Mouse (Mus musculus) cerebellum, adult 18-20 months (tissue): ENCODE results near the gene Arhgef2.

Experiments
- DNase-seq, 2 experiments: peaks; one replicate each; pipeline ENCODE4 v3.0.0; 2021

Gene Arhgef2

GRCm38 (mm10) chr3:88622113-88622940 lies 16.6 kb downstream of the Arhgef2 start:
- DNase-seq, result peak in 1 of 2 experiments; percentile 59

- peak; percentile 52 to 61 for DNase-seq
Measured at GRCm38 (mm10) chr3:88622941-88623345, 17.2 kb downstream of the Arhgef2 start.

GRCm38 (mm10) chr3:88623346-88624135 lies 17.8 kb downstream of the Arhgef2 start:
- peak in 1 of 2 experiments; percentile 53 for DNase-seq

GRCm38 (mm10) chr3:88624324-88624723 lies 18.6 kb downstream of the Arhgef2 start:
- DNase-seq, result peak; percentile 77 to 83

- DNase-seq, result no peak
Measured at GRCm38 (mm10) chr3:88624951-88625350, 19.2 kb downstream of the Arhgef2 start.

GRCm38 (mm10) chr3:88625531-88625930 lies 19.8 kb downstream of the Arhgef2 start:
- DNase-seq, result no peak

- no peak for DNase-seq
Measured at GRCm38 (mm10) chr3:88626316-88626715, 20.6 kb downstream of the Arhgef2 start.

- no peak for DNase-seq
Measured at GRCm38 (mm10) chr3:88627114-88627513, 21.3 kb downstream of the Arhgef2 start.

- DNase-seq, result no peak
Measured at GRCm38 (mm10) chr3:88627535-88627934, 21.8 kb downstream of the Arhgef2 start.

GRCm38 (mm10) chr3:88628766-88629165 lies 23.0 kb downstream of the Arhgef2 start:
- DNase-seq, result no peak

- no peak for DNase-seq
Measured at GRCm38 (mm10) chr3:88629244-88629643, 23.5 kb downstream of the Arhgef2 start.

- DNase-seq, result no peak
Measured at GRCm38 (mm10) chr3:88630018-88630417, 24.3 kb downstream of the Arhgef2 start.

GRCm38 (mm10) chr3:88630849-88631341 lies 25.1 kb downstream of the Arhgef2 start:
- DNase-seq, result no peak

- DNase-seq, result peak; percentile 40 to 56
Measured at GRCm38 (mm10) chr3:88631921-88632587, 26.3 kb downstream of the Arhgef2 start.

- no peak for DNase-seq
Measured at GRCm38 (mm10) chr3:88633056-88633455, 27.3 kb downstream of the Arhgef2 start.

- no peak for DNase-seq
Measured at GRCm38 (mm10) chr3:88635506-88636275, 29.9 kb downstream of the Arhgef2 start.

GRCm38 (mm10) chr3:88636555-88636986 lies 30.8 kb downstream of the Arhgef2 start:
- no peak for DNase-seq

GRCm38 (mm10) chr3:88637134-88637533 lies 31.4 kb downstream of the Arhgef2 start:
- DNase-seq, result no peak

GRCm38 (mm10) chr3:88639239-88639638 lies 33.5 kb downstream of the Arhgef2 start:
- DNase-seq, result no peak

- DNase-seq, result peak; percentile 74 to 81
Measured at GRCm38 (mm10) chr3:88640676-88641075, 34.9 kb downstream of the Arhgef2 start.

- no peak for DNase-seq
Measured at GRCm38 (mm10) chr3:88643078-88643477, 37.3 kb downstream of the Arhgef2 start.

GRCm38 (mm10) chr3:88645937-88646336 lies 40.2 kb downstream of the Arhgef2 start:
- no peak for DNase-seq
